Mouse (Mus musculus): ENCODE results near the gene Ergic3. TPM values are rescaled to one million over a fixed set of nuclear protein-coding genes. Genes with fewer than 3 reads are reported as not detected.
A peak's percentile ranks its signal among the peaks of the same experiment; 100 is the strongest.

The Ergic3 gene
- 7.3 and 7.5 TPM in 2 replicates for polyA plus RNA-seq (2012)

- Histone ChIP-seq H3K36me3 (ENCODE audit: control insufficient read depth) (peaks cover 51% of the 10 kb centered on the region), H3K4me3 (replicated peaks) (peak within 1 kb of the TSS; percentile 77), H3K9me3 (ENCODE audit: control insufficient read depth, low read length) (peaks cover 6% of the 10 kb centered on the region), H3K4me1 (ENCODE audit: control insufficient read depth) (peaks cover 22% of the 10 kb centered on the region), H3K27me3 (ENCODE audit: control insufficient read depth) (no peaks in the 10 kb centered on the region)
- no peak for TF ChIP-seq GATA1 (IDR thresholded peaks at IDR 0.05; ENCODE audit: low read length)
- no peak for TF ChIP-seq TAL1 (IDR thresholded peaks at IDR 0.05; ENCODE audit: low read length)
Measured at GRCm38 (mm10) chr2:156007888-156008532, at the start of gene Ergic3, which contains the start of gene 6430550D23Rik. Gene Ergic3 (plus strand): TSS chr2:156008045. Gene 6430550D23Rik (minus strand): TSS chr2:156007977.

GRCm38 (mm10) chr2:155959981-155960380, 47.9 kb upstream of the Ergic3 start:
- Histone ChIP-seq H3K4me3 (replicated peaks) (no peak overlapping the region), H3K36me3 (ENCODE audit: control insufficient read depth) (peaks cover 34% of the 10 kb centered on the region), H3K4me1 (ENCODE audit: control insufficient read depth) (peaks cover 26% of the 10 kb centered on the region), H3K27me3 (ENCODE audit: control insufficient read depth) (peaks cover under 1% of the 10 kb centered on the region), H3K9me3 (ENCODE audit: control insufficient read depth, low read length) (no peaks in the 10 kb centered on the region)
- TF ChIP-seq TAL1 (IDR thresholded peaks at IDR 0.05; ENCODE audit: low read length) (no peak), GATA1 (IDR thresholded peaks at IDR 0.05; ENCODE audit: low read length) (no peak)

GRCm38 (mm10) chr2:155961862-155962261, 46.0 kb upstream of the Ergic3 start:
- Histone ChIP-seq H3K36me3 (ENCODE audit: control insufficient read depth) (peaks cover 50% of the 10 kb centered on the region), H3K27me3 (ENCODE audit: control insufficient read depth) (no peaks in the 10 kb centered on the region), H3K9me3 (ENCODE audit: control insufficient read depth, low read length) (no peaks in the 10 kb centered on the region), H3K4me3 (replicated peaks) (no peak overlapping the region), H3K4me1 (ENCODE audit: control insufficient read depth) (peaks cover 17% of the 10 kb centered on the region)
- TF ChIP-seq TAL1 (IDR thresholded peaks at IDR 0.05; ENCODE audit: low read length), result no peak
- TF ChIP-seq GATA1 (IDR thresholded peaks at IDR 0.05; ENCODE audit: low read length), result no peak

GRCm38 (mm10) chr2:155962991-155963390, 44.9 kb upstream of the Ergic3 start:
- H3K4me3 ChIP-seq (replicated peaks), result no peak overlapping the region
- no peaks in the 10 kb centered on the region for H3K27me3 ChIP-seq (ENCODE audit: control insufficient read depth)
- H3K36me3 ChIP-seq (ENCODE audit: control insufficient read depth), result peaks cover 62% of the 10 kb centered on the region

GRCm38 (mm10) chr2:155973348-155973747, 34.5 kb upstream of the Ergic3 start:
- Histone ChIP-seq H3K4me1 (ENCODE audit: control insufficient read depth) (peaks cover 13% of the 10 kb centered on the region), H3K4me3 (replicated peaks) (no peak overlapping the region), H3K27me3 (ENCODE audit: control insufficient read depth) (no peaks in the 10 kb centered on the region), H3K9me3 (ENCODE audit: control insufficient read depth, low read length) (no peaks in the 10 kb centered on the region), H3K36me3 (ENCODE audit: control insufficient read depth) (peaks cover 85% of the 10 kb centered on the region)
- TF ChIP-seq TAL1 (IDR thresholded peaks at IDR 0.05; ENCODE audit: low read length) (no peak), GATA1 (IDR thresholded peaks at IDR 0.05; ENCODE audit: low read length) (no peak)

More at GRCm38 (mm10) chr2:155962991-155963390, 44.9 kb upstream of the Ergic3 start:
- TF ChIP-seq GATA1 (IDR thresholded peaks at IDR 0.05; ENCODE audit: low read length) (no peak), TAL1 (IDR thresholded peaks at IDR 0.05; ENCODE audit: low read length) (no peak)
- H3K4me1 ChIP-seq (ENCODE audit: control insufficient read depth), result peaks cover 7% of the 10 kb centered on the region
- no peaks in the 10 kb centered on the region for H3K9me3 ChIP-seq (ENCODE audit: control insufficient read depth, low read length)

- H3K4me3 ChIP-seq (replicated peaks), result no peak overlapping the region
- no peaks in the 10 kb centered on the region for H3K9me3 ChIP-seq (ENCODE audit: control insufficient read depth, low read length)
- TF ChIP-seq TAL1 (IDR thresholded peaks at IDR 0.05; ENCODE audit: low read length) (no peak), GATA1 (IDR thresholded peaks at IDR 0.05; ENCODE audit: low read length) (no peak)
- H3K4me1 ChIP-seq (ENCODE audit: control insufficient read depth), result peaks cover 16% of the 10 kb centered on the region
- H3K36me3 ChIP-seq (ENCODE audit: control insufficient read depth), result peaks cover 80% of the 10 kb centered on the region
- H3K27me3 ChIP-seq (ENCODE audit: control insufficient read depth), result no peaks in the 10 kb centered on the region
Measured at GRCm38 (mm10) chr2:155974087-155974731, 33.6 kb upstream of the Ergic3 start.

- H3K4me1 ChIP-seq (ENCODE audit: control insufficient read depth), result peaks cover 6% of the 10 kb centered on the region
- H3K9me3 ChIP-seq (ENCODE audit: control insufficient read depth, low read length), result no peaks in the 10 kb centered on the region
- H3K36me3 ChIP-seq (ENCODE audit: control insufficient read depth), result peaks cover 84% of the 10 kb centered on the region
- H3K27me3 ChIP-seq (ENCODE audit: control insufficient read depth), result no peaks in the 10 kb centered on the region
- TF ChIP-seq TAL1 (IDR thresholded peaks at IDR 0.05; ENCODE audit: low read length), result 0 out of 3 replicates have a peak, but pooled peaks have one; percentile 9
- no peak for TF ChIP-seq GATA1 (IDR thresholded peaks at IDR 0.05; ENCODE audit: low read length)
- H3K4me3 ChIP-seq (replicated peaks), result no peak overlapping the region
Measured at GRCm38 (mm10) chr2:155979328-155979991, 28.4 kb upstream of the Ergic3 start.

- Histone ChIP-seq H3K27me3 (ENCODE audit: control insufficient read depth) (no peaks in the 10 kb centered on the region), H3K9me3 (ENCODE audit: control insufficient read depth, low read length) (no peaks in the 10 kb centered on the region), H3K4me1 (ENCODE audit: control insufficient read depth) (peaks cover 54% of the 10 kb centered on the region), H3K4me3 (replicated peaks) (no peak overlapping the region), H3K36me3 (ENCODE audit: control insufficient read depth) (peaks cover 91% of the 10 kb centered on the region)
- TF ChIP-seq GATA1 (IDR thresholded peaks at IDR 0.05; ENCODE audit: low read length), result no peak
- TF ChIP-seq TAL1 (IDR thresholded peaks at IDR 0.05; ENCODE audit: low read length), result no peak
Measured at GRCm38 (mm10) chr2:155985776-155986175, 22.1 kb upstream of the Ergic3 start.

- Histone ChIP-seq H3K4me1 (ENCODE audit: control insufficient read depth) (peaks cover 67% of the 10 kb centered on the region), H3K36me3 (ENCODE audit: control insufficient read depth) (peaks cover 91% of the 10 kb centered on the region), H3K27me3 (ENCODE audit: control insufficient read depth) (no peaks in the 10 kb centered on the region), H3K4me3 (replicated peaks) (peak overlapping the region; percentile 67), H3K9me3 (ENCODE audit: control insufficient read depth, low read length) (no peaks in the 10 kb centered on the region)
- no peak for TF ChIP-seq GATA1 (IDR thresholded peaks at IDR 0.05; ENCODE audit: low read length)
- no peak for TF ChIP-seq TAL1 (IDR thresholded peaks at IDR 0.05; ENCODE audit: low read length)
Measured at GRCm38 (mm10) chr2:155987131-155987530, 20.7 kb upstream of the Ergic3 start.
